Mouse (Mus musculus) 3T3-L1 (cell line): ENCODE data around the gene Ctsd.
A peak's percentile ranks its signal among the peaks of the same experiment; 100 is the strongest.

ENCODE experiments used
- DNase-seq: peaks from one replicate; pipeline ENCODE4 v3.0.0-alpha.2; 2015; ENCODE audit warnings: low read depth, low spot score

Ctsd gene

DNA sequence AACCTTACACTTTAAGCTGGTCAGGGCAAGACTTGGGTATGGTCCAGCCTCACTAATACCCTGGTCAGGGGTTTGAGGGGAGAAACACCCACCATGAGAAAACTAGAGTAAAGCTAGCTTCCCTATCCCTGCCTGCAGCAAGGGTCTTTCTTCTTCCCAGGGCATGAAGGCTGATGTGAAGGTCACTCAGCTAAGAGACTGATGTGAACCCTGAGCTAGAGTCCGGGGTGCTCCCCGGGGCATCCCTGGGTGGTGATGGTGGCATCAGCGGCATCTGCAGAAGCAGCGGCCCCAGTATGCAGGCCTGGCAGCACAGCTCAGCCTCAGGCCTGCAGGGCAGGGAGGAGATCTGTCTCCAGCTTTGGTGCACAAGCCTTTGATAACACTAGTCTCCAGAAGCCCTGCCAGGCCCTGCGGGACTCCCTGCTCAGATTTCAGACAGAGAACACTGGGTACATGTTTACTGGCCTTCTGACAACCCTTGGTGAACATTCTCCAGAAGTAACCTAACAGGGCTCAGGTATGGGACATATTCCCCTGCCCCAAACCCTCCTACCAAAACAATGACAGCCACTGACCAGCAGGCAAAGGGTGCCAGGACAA lies 13.3 kb downstream of the Ctsd start:
- DNase-seq: no peak

DNA sequence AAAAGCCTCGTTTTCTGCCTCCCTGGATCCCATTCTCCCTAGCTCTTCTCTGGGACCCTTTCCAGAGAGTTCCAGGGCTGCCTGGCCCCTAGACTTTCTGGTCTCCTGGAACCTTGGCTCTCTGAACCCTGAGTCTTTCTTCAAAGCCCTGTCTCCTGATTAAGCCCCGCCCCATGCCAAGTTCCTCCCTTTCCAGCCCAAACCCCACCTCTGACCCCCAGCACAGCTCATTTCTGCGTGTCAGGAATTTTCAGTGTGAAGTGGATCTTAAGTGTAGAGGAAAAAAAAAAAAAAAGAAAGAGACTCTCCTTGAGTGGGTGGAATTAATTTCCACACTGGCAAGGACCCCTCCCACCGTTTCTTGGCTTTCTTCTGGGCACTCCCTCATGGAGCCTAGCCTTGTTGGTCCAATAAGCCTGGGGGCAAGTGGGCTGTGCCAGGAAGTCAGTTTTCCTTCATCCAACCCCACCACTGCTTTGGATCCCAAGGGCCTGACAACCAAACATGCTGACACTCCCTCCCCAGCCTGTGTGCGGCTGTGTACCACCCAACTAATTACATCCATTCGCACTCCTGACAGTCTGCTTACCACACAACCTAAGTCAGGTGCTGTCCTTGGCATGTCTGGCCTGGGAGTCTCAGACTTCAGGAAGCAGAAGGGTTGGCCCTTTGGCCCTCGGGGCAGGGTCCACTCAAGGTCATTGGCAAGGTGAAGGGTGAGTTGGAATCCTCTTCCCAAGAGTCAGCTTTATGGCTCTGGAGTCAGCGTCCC lies 14.0 kb downstream of the Ctsd start, which contains the start of gene Ifitm10:
Gene Ifitm10 (minus strand): TSS at position 113 of the 772 bp plus-strand sequence.
- DNase-seq: no peak

DNA sequence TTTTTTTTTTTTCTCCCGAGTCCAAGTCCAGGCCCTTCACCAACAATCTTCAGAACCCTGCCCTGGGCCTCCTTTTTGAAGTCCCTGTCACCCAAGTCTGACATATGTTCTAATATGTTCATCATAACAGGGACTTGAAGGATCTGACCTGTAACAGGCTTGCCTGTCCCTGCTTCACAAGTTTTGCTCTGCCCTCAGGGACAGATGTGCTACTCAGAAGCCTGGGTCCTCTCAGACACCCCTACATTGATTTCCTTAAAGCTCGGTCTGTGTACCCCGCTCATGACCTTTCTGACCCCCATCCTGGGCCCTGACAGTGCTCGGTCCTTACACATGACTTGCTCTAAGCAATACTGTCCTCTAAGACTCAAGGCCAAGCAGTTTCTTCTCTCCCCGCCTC lies 14.8 kb downstream of the Ctsd start:
- no peak for DNase-seq

DNA sequence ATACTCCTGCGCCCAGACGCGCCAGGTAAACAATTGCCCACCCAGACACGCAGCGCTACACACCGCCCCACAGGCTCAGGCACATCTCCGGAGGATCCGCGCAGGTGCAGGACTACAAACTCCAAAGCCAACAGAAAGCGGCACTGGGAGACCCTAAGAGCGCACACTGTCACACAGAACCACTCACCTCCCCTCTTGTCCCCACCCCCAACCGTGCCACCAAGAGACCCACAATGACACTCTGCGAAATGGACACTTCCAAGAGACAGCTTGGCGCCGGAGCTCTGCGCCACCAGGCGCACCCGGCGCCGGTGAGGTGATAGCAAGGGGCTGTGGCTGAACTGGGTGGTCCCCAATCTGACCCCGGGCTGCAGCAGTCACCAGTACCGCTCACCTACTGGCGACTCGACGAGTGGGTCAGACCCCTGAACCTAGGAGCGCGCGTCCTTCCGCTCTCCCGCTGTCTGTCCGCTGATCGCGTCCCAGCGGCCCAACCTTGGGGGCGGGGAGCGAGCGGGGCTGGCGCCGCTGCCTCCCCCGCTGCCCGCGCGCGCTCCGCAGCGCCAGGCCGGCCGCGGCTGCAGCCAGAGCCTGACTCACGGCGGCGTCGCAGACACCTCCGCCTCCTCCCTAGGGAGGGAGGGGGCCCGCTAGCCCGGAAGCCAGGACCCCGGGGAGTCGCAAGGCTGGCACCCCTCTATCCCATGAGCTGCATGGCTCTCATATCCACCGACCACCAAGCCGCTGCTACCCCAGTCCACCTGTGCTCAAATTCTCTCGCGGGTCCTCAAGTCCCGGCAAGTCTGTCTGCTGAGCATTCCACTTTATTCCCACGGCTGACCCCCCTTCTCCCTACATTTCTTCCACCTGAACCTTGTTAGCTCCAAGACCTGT lies 15.8 kb downstream of the Ctsd start:
- no peak for DNase-seq

DNA sequence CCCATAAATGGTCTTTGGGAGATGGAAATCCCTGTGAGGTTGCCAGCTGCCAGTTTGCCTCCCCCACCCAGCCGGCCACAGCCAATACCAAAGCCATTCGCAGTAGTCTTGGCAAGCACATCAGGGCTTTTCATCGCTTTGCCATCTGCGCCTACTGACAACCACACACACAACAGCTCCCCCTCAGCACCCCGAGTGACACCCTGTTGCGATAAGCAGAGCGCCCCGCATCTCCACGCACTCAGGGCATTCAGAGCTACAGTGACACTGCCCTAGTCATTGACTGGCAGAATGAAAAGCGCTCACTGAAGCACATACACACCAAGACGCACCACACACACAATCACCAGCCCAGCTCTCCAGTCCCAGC lies 16.5 kb downstream of the Ctsd start:
- DNase-seq: no peak

DNA sequence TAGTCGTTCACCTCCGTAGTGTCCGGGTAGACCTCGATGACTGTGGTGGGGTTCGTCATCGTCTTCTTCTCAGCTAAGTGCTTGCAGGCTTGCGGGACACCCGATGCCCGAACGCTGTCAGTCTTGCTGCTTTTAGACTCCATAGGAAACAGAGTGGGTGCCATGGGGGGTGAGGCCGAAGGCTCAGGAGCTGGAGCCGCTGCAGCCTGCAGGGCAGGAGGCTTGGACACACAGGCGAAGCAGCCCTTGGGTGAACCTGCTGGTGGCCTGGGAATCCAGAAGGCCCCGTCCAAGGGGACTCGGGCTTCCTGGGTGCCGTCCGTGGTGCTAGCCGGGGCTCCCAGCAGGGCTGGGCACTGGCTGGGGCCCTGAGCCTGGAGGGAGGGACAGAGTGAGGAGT lies 16.9 kb downstream of the Ctsd start:
- no peak for DNase-seq

DNA sequence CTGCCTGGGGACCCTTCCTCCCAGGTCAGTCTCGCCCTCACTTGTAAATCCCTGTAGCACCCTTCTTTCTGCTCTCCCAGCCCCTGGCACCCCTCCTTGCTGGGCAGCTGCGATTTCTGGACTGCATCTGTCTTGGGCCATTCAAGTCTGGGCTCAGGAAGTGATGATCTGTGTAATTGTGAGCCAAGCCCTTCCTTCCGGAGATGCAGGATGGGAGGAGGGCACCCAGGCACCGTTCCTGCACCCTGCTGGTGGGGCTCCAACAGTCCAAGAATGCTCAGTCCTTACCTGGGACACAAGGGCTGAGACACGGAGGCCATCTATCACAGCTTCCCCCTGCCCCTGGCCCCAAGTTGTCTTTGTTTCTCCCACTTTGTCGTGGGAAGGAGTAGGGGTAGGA lies 18.0 kb downstream of the Ctsd start:
- no peak for DNase-seq

DNA sequence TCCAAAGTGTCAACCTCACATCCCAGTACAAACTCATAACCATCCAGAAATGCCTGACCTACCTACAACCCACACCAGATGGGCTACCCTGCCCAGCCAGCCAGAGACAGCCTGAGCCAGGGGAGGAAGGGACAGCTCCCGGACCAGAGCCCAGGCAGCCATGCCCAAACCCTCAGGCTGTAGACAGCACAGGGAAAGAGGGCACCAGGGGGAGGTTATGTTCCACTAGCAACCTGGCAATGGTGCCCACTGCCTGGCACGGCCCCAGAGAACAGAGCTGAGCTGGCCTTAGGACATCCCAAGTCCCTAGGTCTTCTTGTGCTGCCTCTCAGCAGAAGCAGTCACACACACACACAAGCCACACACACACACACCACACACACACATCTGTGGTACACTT lies 19.0 kb downstream of the Ctsd start:
- DNase-seq: no peak

DNA sequence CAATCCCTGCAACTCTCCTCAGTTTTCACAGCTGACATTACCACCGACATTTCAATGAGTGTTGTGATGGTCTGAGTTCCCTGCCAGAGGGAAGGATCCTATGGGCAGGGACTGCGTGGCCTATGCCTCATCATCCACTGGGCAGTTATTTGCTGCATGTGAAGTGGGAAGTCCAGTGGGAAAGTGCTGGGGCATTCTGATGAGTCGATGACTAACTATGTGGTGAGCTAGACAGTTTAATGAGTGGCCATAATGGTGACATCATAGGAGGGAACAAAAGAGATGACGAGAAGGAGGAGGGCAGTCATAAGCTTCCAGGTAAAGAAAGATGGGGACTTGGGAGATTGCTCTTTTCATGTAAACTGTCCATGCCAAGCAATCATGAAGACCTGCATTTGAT lies 24.7 kb downstream of the Ctsd start:
- DNase-seq: peak; percentile 80

DNA sequence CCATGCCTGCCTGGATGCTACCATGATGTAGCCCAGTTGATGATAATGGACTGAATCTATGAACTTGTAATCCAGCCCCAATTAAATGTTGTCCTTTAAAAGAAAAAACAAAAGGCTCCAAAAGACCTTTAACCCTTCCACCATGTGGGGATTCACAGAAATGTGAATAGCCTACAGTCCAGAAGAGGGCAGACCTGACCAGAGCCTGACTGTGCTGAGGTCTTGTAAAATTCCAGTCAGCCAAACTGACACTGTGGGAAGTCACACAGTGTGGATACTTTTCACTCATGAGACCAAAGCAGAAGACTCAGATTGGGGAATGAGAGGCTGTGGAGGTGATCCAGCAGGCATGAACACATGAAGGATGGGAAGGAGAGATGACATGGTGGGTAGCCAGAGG lies 27.1 kb downstream of the Ctsd start:
- peak; percentile 33 for DNase-seq

DNA sequence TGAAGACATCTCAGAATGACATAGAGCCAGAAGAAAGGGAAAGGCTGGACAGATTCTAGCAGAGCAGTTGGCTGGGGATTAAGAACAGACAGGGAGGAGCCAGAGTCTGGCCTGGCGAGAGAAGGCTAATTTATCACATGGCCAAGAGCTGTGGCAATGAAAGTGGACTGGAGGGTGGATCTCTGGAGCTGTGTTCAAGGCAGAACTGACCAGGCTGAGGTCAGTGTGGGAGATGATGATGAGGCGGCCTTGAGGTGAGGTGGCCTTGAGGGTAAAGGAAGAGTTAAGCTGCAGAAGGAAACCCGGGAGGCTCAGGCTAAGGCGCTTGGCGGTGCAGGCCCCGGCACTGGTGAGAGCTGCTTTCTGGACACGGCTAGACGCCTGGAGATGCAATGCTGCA lies 28.7 kb downstream of the Ctsd start:
- DNase-seq: no peak

DNA sequence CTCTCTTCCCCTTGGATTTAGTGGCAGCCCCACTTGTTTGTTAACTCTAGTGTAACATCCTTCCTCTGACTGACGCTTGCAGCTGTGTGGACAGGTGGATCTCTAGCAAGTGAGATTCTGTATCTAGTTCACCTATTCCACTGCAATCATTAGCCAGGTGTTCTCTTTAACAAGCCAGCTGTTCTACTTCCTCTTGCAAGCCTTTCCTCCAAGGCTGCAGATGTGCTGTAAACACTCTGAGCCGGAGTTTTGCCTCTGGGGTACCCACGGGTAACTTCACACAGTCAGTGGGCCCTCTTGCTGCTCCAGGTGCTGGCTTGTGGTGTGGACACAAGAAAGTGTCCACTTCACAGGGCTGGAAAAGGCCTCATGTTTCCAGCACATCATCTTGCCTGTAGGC lies 30.3 kb downstream of the Ctsd start:
- DNase-seq: no peak

DNA sequence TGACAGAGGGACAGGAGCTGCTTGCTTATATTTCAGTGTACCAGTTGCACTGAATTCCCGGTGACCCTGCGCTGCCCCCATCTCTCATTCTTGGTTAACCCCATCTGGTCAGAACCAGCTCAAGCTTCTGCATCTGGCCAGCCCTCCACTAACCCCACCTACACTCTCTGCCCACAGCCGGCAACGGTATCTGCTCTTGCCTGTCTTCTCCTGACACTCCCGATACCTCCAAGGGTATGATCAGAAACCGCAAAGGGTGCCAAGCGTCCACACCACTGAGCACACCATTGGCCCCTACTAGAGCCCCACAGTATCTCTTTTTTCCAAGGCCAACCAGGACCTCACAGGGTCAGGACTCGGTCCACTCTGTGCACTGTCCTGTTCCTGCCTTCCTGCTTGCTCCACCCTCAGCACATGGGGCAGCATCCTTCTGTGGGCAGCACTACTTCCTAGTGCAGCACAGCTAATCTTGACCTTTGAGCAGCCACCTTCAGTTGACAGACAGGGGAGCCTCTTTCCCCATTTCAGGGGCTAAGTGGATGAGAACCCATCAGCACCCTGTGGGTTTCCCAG lies 33.1 kb downstream of the Ctsd start:
- no peak for DNase-seq

DNA sequence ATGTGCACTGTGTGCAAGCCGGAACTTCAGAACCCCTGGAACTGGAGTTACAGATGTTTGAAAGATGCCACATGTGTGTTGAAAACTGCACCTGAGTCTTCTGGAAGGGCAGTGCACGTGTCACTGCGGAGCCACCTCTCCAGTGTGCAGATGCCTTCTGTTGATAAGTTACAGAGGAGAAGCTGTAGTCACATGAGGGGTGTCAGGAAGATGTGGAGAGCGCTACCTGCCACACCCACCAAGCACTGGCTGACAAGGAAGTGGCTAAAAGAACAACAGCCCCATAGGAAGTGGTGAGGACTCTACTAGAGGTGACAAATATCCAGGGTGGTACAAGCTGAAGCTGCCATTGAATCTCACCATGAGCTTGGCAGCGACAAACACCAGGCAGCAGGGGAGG lies 34.0 kb downstream of the Ctsd start:
- DNase-seq: no peak

DNA sequence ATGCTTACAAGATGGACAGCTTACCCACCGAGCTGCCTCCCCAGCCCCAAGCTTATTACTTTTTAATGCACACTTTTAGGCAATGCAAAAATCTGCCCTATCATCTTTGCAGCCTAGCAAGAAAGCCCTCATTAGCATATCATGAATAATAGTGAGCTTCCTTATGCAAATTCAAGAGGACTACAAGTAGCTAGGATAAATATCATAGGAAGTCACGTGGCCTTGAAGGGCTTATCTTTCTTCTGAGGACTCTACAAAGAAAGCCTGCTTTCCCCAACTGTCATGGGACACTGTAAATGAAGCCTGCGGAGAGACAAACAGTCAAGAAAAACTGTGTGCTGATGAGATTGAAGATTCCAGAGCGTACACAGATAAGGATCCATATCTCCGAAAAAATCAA lies 36.3 kb downstream of the Ctsd start:
- no peak for DNase-seq

DNA sequence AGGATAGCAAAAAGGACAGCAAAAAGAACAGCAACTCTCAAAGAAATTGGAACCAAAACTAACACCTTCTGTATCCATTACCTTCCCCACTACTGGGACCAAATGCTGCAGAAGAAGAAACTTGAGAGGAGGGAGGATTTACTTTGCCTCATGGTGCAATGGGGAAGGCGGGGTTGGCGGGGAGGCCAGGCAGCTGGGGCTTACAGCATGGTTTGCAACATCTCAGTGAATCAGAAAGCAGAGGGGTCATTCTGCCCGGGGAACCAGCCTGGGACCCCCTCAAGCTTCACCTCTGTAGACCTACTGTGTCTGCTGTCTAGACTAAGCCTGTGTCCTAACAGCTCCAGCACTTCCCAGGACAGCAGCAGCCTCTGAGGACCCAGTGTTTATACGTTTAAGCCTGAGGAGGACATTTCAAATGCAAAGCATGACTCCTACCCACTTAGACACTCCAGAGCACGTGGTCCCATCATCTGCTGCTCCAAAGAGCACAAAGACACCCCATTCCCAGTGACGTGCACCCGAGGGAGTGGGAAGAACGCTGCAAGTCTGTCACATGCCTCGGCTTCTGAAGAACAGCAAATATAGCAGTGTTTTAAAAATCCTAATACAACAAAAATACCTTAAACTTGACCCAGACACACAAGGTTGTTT lies 38.4 kb downstream of the Ctsd start:
- no peak for DNase-seq

DNA sequence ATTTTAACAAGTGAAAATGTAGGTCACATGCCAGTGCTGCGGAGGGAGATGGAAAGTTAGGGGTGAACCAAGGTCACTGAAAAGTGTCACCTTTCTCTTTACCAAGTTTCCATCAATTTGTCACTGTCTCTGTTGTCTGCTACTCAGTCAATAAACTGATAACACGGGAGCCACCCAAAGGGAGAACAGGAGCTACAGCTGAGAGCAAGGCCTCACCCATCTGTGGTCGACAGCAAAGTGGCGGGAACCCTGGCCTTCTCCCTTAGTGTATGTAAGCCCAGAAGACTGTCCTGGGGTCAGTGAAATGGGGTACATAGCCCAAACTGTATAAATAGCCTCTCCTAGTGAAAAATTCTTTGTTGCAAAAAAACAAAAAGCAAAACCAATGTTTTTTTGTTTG lies 40.3 kb downstream of the Ctsd start:
- DNase-seq: no peak

DNA sequence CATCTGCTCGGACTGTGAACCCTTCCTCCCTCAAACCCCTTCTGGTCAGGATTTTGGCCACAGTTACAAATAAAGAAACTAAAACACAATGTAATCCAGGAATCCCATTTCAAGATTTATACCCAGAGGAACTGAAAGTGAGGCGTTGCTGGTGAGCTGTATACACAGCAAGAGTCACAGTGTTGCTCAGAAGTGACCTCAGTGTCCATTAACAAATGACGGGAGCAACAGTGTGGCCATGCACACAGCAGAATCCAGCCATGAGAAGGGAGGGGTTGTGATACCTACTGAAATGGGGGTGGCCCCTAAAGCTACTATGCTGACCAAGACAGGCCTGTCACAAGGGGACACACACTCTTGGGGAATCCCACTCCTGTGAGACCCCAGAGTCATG lies 45.6 kb downstream of the Ctsd start:
- DNase-seq: no peak

DNA sequence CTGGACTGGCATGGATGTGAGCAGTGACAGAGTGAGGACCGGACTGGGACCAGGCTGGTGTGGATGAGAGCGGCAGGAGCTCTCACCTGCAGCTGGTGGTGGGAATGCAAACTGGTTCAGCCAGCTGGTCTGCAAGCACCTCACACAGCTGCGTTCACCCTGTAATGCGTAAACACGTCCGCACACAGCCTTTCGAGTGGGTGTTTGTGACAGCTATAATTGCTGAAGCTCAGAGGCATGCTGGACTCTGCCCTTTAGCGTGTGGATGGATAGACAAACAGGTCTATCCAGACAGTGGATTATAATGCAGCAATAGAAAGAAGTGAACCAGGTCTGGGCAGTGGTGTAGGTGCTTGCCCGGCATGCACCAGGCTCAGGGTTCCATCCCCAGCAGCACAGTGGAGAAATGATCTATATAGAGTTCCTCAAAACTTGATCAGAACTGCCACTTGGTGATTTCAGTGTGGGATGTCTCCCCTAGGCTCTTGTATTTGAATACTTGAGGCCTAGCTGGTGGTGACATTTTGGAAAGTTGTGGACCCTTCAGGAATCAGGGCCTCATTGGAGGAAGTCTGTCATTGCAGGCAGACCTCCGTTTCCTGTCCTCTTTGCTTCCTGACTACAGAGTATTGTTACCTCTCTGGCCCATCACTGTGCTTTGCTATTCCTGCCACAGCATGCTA lies 46.1 kb downstream of the Ctsd start:
- DNase-seq: no peak

DNA sequence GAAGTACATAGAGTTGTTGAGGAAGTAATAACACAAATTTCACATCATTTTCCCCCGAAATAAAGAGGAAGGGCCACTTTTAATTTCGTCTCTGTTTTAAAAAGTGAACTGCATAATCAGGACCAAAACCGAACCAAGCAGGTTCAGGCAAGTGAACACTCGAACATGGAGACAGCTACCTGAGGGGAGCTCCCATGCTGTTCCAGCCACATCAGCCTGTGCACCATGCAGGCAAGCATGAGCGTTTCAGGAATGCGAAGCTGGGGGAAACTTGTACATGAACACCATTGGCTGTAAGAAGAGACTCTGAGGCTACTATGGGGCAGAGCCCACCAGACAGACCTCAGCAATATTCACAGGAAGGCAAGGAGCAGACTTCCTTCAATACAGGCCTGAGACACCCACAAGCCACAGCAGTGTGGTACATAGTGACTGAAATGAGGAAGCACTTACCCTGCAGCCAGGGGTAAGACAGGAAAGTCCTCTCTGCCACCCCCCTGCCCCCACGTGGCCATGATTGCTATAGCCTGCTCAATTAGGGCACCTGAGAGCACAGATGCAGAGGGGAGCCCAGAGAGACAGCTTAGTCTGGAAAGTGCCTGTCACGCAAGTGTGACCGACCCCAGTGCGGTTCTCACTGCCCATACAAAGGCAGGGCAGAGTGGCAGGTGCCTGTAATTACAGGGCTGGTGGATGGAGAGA lies 47.4 kb downstream of the Ctsd start:
- DNase-seq: no peak

DNA sequence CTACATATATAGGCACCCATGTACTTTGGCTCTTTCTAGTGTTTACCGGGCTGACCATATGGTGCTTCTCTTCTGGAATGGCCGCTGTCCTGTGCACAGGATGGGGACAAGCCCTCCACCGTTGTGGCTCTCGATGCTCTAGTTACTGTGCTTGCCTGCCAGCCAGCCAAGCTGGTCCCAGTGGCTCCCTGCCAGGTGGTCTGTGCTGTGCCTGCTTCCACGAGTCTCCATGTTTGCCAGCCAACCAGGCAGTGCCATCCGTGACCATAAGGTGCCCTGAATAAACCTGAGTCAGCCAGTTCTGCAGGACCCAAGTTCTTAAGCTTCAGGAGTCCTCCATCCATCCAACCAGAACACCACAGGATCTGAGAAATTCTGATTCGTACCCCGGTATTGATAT lies 52.7 kb downstream of the Ctsd start:
- no peak for DNase-seq
